Mouse (Mus musculus) thymus, postnatal 14 days (tissue): Measurements from ENCODE around the gene D630045J12Rik.

Experiments used
- DNase-seq: peaks from one replicate; pipeline ENCODE4 v3.0.0; 2021

The D630045J12Rik gene

DNA sequence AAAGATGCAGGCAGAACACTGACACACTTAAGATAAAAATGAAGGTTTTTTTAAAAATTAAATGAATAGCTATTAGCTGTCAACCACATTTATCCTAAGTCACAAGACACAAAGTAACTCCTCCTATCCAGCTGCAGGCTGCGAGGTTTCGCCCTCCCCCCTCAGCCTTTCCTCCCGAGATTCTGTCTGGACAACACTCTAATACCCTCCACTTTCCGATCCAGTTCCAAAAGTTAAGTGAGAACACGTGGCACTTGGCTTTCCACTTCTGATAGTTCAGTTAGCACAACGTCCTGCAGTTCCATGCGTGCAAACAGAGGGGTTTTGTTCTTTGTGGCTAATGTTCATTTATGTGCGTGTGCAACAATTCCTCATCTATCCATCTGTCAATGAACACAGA lies 69.0 kb downstream of the D630045J12Rik start:
- no peak for DNase-seq

- no peak for DNase-seq
Measured at GRCm38 (mm10) chr6:38181756-38182318, 72.0 kb downstream of the D630045J12Rik start.

- DNase-seq = no peak
Measured at GRCm38 (mm10) chr6:38180669-38181068, 73.1 kb downstream of the D630045J12Rik start.

DNA sequence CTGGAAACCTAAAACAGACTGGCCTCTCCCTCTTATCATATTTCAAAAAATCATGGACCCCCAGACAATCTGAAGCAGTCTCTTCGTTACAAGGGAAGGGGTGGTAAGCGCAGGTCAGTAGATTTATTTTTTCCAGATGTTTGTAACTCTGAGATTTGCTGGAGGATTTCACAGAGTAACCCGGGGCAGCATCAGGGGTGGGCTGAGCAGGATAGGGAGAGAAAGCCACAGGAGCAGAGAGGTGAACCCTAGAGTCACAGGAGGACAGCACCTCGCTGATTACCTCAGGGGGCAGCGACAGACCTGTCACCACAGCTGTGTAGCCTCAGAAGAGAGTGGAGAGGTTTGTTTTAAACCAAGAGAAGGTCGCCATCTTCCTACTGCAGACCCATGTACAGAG lies 88.4 kb downstream of the D630045J12Rik start:
- DNase-seq = no peak

DNA sequence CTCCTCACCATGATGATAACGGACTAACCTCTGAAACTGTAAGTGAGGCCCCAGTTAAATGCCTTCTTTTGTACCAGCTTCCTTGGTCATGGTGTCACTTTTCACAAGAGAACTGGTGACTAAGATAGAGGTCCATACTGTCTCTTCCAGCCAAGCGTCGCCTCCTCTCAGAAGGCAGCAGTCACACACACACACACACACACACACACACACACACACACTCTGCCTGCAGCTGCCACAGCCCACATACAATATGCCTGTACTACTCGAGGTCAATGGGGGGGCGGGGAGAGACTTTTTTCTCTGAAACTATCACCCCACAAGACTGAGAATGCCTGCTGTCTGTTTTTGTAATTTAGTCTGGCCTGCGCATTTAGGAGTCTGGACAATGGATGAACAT lies 89.1 kb downstream of the D630045J12Rik start:
- no peak for DNase-seq

GRCm38 (mm10) chr6:38162825-38163504 lies 90.8 kb downstream of the D630045J12Rik start:
- no peak for DNase-seq

GRCm38 (mm10) chr6:38160556-38160955 lies 93.3 kb downstream of the D630045J12Rik start:
- no peak for DNase-seq

DNA sequence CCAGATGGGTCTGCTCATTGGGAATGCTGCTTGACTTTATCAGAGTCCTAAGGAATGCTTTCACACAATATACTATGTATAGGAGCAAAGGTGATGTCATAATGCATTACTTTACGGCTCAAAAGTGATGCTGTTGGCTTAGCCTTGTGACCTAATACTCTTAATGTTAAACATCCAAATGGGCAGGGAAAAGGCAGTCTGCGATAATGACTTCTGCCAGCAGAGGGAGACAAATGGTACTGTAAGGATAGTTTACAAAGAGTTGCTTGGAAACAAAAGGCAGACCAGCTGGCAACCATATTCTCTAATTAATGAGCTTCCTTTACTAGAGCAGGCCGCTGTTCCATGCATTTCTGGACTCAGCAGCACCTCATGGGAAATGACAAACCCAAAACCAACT lies 93.7 kb downstream of the D630045J12Rik start:
- peak; percentile 76 for DNase-seq

DNA sequence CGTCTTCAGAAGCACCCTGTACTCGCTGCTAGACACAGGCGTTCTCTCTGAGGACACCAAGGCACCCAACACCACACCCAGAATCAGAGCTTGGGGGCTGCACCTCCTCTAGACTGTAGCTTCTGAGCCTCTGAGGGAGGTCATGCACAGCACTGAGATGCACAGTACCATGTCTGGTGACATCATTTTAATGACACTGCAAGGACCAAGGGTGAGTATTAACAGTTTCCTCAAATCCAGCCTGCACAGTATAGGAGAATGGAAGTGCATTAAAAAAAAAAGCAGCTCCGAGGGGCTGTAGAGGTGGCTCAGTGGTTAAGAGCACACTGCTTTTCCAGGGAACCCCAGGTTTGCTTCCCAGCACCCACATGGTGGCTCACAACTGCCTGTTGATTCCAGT lies 94.2 kb downstream of the D630045J12Rik start:
- no peak for DNase-seq

- DNase-seq = no peak
Measured at GRCm38 (mm10) chr6:38157925-38158324, 95.9 kb downstream of the D630045J12Rik start.

DNA sequence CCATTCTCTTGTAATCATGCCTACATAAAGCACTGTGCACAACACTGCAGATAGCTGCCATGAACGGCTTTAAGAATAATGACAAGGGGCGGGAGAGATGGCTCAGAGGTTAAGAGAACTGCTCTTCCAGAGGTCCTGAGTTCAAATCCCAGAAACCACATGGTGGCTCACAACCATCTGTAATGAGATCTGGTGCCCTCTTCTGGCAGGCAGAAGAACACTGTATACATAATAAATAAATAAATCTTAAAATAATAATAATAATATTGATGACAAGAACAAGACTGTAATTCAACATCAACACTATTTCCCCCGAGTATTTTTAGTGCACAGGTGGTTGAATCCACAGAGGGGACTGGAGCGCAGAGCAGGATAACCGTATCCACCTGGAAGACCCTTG lies 97.6 kb downstream of the D630045J12Rik start:
- DNase-seq = no peak

DNA sequence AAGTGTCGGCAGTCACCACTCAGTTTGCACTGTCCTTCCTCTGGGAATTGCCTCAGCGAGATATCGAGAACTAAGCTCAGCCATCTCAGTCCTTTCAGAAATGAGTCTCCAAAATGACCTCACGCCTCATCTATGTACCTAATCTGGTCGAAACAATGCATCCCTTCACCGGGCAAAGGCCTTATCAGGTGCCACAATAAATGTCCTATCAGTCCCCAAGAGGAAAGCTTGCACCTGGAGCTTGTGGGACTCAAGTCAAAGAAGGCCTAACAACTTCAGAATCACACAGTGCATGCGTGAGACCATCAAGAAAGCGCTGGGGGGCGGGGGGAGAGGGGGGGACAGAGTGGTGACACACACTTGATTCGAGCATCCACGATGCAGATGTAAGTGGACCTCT lies 101.5 kb downstream of the D630045J12Rik start:
- DNase-seq = no peak

- DNase-seq = no peak
Measured at GRCm38 (mm10) chr6:38149483-38149882, 104.3 kb downstream of the D630045J12Rik start.

DNA sequence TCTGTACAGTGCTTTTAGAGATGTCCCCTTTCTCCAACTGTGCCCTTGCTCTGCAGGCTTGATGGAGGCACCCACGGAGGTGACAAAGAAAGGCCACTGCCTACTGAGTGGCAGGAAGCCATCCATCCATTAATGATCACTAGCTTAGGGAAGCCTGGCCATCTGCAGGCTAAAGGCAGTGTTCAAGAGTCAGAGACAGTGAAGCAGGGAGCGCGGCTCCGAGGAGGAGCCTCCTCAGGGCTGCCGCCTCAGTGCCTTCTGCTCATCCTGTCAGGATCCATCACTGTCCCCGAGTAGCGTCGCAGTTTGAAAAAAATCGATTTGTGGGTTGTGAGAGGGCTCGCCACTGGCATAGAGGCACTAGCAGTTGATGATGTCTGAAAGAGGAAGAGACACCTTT lies 105.2 kb downstream of the D630045J12Rik start:
- no peak for DNase-seq

GRCm38 (mm10) chr6:38147301-38147700 lies 106.5 kb downstream of the D630045J12Rik start:
- no peak for DNase-seq

- no peak for DNase-seq
Measured at GRCm38 (mm10) chr6:38145463-38146065, 108.2 kb downstream of the D630045J12Rik start.

- DNase-seq = no peak
Measured at GRCm38 (mm10) chr6:38144161-38144998, 109.4 kb downstream of the D630045J12Rik start.

DNA sequence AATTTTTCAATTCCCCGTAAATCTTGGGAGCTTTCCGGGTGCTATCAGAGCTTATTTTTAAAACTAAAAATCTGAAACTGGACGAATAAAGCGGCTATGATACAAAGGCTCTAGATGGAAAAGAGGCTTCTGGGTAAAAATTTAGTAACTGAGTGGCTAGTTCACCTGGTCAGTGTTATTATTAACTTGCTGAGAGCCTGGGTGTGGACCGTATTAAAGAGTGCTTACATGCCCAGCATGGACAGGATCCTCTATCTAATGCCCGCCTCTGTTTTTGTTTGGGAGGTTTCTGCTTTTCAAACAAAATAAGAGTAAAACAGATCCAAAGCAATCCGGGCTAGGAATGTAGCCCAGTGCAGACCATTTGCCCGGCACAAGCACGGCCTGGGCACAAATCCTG lies 113.4 kb downstream of the D630045J12Rik start:
- no peak for DNase-seq

- DNase-seq = no peak
Measured at GRCm38 (mm10) chr6:38139086-38139485, 114.7 kb downstream of the D630045J12Rik start.

DNA sequence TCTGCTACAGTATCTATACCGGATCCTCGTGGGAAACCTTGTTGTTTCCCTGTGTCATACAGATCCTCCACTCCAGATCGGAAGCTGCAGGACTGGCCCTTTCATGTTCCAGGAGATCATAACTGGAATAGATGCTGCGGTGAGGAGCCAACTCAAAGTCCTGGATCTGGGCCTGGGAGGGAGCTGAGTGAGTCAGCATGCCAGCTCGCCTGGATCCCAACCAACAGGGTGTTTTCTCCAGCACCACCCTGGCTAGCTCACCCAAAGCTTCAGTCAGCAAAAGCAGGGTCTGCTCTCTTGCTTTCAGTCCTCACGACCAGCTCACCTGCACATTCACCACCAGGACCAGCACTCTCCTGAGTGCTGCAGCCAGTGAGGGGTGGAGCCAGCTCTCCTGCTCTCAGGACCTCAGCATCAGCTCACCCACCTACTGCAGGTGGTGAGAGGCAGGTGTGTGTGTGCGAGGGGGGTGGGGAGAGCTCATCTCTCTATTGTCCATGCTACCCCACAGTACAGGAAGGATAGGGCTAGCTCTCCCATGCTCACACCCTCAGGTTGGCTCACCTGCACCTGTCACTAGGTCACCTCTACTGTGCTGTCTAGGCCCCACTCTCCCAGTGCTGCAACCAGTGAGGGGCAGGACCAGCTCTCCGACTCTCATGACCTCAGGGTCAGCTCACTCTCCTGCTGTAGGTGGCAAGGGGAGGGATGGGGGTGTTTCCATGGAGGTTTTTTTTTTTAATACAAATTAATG lies 118.8 kb downstream of the D630045J12Rik start:
- DNase-seq = no peak

- DNase-seq = no peak
Measured at GRCm38 (mm10) chr6:38131801-38132231, 122.0 kb downstream of the D630045J12Rik start.

GRCm38 (mm10) chr6:38129883-38130282 lies 123.9 kb downstream of the D630045J12Rik start:
- no peak for DNase-seq

DNA sequence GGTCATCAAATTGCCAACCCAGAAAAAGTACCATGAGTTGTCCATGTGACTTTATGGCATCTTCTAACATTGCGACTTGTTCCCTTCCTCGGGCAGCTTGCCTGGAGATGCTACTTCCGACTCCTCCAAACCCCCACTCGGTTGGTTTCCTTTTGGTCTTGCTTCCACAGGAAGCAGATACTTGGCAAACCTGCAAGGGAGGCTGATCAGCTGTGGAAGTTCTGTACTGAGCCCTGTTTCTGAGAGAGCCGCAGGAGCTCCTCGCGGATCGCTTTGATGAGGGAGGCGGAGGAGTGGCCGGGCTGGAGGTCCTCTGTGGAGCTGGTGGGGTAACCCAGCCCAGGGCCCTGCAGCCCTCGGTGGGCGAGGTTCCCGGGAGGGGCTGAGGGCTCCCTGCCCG lies 125.7 kb downstream of the D630045J12Rik start:
- no peak for DNase-seq
